Mouse (Mus musculus): ENCODE measurements around the gene Rbfox1.

The Rbfox1 gene

DNA sequence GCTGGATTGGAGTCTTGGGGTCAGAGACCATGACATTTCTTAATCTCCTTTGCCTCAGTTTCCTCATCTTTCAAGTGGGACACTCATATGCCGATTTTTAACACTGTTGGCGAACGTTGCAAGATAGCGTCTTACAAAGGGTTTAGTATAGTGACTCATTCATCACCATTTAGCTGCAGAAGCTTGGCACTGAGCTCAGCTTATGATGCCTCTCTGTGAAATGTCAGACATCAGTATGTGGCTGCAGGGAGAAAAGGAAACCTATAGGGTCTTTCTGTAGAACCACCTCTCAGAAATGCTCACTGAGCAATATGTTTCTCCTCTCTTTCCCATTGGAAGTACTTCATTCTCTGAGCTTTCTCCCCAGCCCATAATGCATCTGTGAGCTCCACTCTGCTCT is 356.2 kb downstream of the Rbfox1 start:
- no peak for DNase-seq

DNA sequence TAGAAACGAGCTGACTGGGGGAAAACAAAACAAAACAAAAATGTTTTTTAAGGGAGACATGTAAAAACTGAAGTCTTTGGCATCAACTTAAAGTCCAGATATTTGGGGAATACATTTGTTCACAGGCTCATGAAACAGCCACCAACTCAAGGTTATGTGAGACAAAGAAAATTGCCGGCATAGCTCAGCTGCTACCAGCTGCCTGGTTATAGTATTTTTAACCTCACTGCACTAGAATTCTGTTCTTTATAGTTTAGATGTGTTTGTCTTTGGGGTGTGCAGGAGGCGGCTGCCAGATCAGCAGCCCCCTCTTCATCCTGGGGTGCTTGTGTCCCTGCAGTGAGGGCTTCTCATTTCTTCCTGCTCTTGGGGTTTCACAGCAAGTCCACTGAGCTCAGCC is 357.3 kb downstream of the Rbfox1 start:
- no peak for DNase-seq

DNA sequence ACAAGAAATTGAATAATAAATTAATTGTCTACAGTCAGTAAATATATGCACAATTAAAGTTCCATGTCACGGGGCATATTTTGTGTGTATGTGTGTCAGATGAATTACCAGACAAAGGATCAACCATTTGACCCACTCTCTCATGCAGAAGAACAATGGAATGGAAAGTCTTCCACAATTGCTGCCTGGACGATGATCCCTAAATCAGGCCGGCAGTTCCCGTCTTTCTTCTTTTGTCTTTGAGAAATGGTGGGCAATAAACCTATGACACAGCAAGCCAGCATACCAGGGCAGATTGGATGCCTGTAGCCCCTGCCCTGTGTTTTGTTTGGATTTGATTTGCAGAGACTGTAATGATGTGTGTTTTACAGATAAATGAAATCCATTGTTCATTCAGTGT is 362.4 kb downstream of the Rbfox1 start:
- no peak for DNase-seq

DNA sequence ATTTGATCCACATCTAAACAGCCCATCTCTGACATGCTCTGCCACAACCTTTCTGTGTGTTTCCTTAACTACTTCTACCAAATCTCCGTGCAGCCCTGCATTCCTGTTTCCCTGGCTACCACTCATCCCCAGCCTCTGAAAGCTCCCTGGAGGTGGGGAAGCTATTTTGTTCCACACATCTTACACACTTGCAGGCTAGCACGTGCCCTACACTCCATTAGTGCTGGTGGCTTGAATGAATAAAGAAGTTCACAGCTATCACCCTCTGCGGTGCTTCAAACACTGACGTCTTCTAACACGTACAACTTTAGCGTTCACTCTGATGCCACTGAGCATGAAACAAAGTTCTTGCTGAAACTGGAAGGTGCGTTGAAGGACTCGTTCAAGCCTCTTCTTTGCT is 379.4 kb downstream of the Rbfox1 start:
- no peak for DNase-seq

DNA sequence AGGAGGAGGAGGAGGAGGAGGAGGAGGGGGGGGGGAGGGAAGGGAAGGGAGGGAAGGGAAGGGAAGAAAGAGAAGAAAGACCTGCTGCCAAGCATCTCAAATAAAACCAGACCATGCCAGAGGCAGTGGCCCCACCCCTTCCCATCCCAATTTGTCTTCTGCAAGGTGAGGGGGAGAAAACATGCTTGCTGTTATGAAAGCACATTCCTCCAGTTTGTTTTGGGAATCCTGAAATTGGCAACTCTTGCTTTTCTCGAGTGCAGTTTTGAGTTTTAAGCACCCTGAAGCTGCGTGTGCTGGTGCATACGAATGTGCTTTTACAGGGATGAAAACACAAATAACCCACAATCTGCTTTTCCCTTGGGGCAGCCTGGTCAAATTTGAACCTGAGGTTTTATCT is 380.5 kb downstream of the Rbfox1 start:
- DNase-seq: no peak

DNA sequence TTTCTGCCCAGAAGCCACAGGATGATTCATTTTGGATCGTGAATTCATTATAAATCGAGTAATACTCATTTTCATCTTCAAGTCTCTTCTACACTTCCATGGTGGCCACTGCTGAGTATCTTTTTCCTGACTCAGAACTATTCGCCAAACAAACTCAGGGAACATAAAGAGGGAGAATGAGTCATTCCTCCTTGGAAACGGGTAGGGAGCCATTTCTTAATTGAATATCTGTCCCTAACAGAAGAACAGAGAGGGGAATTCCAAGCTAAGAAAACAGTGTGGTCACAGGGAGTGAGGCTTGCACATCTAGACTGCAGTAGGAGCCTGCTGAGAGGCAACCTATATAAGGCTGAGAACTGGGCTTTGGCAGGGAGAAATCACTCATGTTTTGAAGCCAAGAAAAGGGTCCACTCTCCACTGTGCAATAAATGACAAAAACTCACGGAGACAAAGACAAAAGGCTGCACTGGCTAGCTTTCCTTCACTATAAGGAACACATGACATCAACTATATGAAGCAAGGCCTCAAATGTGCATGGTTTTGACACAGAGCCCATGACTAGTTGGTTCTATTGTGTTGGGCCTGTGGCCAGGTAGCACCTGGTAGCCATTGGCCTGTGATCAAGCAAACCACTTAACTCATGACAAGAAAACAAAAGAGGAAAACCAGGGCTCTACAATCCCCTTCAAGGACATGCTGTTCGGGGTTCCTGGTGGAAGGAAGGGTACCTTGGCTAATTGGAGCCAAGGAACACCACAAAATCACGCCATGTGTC is 386.6 kb downstream of the Rbfox1 start:
- no peak for DNase-seq

DNA sequence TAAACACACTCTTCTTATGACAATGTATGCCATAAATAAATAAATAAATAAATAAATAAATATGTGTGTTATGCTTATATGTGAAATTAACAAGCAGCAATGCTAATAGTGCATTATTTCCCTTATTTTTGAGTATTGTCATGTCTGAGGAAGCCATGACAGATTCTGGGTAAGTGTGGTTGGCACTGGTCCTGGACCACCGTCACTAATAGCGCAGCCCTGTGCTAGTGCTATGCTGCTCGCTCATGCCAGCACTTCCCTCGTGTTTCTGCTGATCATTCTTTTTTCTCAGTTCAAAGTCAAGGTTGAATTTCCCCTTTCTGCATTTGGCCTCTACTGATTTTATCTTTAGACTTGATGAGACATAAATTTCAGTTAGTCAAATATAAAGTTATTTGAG is 398.3 kb downstream of the Rbfox1 start:
- DNase-seq: no peak

DNA sequence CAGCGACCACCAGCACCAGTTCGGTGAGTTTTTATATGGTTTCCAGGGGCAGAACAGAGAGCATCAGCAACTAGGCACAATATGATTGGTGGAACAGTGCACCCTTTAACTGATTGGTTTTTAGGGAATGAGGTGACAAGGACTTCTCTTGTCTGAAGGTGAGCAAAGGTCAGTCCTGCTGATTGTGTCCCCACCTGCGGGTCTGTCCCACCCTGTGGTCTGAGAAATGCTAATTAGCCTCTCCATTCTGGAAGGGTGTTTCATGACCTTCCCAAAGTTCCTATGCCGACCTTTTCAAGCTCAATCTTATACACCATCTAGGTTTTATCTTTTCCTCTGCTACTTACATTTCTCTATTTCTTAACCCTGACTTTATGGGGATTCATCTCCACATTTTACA is 399.2 kb downstream of the Rbfox1 start:
- DNase-seq: no peak

DNA sequence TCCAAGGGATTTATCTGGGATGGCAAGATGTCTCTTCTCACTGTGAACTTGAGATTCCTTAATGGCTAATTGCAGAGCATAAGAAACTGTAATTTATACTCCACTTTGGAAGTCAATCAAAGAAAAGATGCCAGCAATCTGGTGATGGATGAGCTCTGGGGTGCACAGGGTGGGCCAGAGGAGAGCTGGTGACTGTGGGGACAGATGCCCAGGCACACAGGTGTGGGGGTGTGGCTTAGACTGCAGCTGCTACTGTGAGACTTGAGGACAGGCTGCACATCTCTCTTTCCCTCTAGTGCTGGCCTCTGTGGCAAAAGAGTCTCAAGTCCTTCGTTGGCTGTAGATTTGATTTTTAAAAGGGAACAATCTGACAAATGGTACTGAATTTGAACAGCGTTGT is 402.5 kb downstream of the Rbfox1 start:
- no peak for DNase-seq

DNA sequence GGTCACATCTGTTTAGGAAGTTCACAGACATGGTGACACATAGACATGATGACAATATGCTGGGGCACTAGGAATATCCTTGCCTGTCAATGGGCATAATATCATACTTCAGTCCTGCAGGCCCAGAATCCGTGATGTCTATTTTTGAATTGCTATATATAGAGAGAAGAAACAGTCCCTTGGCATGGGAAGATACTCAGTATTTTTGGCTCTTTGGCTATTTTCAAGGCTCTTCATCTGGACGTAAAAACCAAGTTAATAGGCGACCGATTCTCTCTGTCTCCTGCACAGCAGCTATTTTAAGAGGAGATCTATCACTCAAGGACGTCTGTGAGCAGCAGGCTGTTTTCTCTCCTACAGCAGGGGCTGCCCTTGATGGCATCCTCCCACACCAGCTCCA is 415.0 kb downstream of the Rbfox1 start:
- DNase-seq: no peak

DNA sequence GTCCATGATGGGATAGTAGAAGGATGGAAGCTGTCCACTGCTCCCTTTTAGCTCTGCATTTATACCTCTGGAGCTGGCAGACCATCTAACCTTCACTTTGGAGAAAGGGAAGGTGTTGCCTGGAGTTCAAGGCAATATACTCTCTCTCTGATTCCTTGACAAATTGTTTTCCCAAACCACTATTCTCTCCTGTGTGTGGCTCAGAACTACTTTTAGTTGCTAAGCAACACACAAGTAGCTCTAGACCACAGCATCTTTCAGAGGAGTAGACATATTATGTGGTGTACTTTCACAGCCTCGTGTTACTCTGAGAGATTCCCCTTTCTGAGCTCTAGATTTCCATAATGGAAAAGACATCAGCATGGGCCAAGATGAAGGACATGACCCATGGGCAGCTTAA is 417.9 kb downstream of the Rbfox1 start:
- no peak for DNase-seq

DNA sequence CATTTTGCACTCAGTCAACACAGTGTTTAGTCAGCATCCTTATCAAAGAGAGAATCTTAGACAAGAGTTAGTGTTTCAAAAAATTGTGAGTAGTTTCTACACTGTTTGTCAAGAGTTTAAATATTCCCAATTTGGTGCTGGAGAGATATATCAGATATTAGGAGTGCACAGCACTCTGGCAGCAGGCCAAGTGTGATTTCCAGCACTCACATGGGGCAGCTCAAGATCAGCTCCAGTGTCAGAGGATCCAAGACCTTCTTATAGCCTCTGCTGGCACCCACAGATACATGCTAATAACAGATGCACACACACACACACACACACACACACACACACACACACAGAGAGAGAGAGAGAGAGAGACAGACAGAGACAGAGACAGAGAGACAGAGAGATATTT is 424.8 kb downstream of the Rbfox1 start:
- DNase-seq: no peak

DNA sequence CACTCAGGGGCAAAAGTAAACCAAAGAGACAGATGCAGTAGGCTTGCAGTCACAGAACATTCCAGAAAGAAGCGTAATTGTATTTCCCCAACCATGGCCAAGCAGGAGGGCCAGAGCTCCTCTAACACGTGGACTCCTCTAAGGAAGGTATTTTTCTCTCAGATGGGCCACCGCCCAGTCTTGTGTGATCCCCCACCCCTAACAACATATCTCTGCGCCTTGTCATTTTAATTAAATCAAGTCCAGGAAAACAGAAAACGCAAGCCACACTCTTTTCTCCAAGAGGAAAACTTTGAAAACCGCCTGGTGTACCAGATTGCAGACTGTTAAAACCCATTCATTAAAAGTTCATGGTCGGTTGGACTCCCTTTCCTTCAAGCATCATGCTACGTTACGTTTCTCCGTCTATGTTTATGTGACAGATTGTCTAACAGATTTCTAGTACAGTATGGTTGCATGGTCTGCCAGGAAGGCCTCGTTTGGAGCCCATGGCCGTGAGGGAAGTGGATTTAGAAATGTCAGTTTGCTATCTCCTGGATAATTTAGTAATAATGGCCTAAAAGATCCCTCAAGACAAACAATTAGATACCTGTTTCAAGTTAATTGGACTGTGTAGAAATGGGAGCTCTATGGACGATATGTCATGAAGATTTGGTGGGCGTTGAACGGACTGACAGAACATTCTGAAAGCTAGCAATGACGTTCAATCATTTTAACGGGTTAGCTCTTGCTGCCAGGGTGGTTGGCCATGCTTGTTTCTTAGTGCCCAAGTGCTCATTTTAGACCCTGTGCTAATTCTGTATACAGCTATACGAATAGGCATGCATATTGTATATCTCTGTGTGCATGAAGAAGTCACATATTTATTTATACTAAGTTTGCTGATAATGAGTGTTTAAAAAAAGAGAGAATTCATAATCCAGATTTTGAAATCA is 425.9 kb downstream of the Rbfox1 start:
- no peak for DNase-seq

DNA sequence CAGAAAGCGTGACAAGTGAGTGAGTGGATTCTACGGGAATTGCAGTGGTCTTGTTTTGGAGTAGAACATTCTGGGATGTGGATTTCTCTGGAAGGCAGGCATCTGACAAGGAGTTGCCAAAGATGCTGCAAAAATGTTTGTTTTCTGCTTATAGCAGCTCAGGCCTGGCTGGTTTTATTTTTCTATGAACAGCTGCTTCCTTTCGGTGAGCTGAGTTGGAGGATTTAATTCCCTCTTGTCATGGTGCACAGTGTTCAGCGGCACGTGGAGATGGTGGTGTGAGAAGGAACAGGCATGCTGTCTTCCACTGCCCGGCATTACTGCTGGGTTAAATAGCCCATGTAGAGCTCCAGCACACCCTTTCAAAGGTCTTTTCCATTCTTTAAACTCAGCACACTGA is 428.5 kb downstream of the Rbfox1 start:
- no peak for DNase-seq

DNA sequence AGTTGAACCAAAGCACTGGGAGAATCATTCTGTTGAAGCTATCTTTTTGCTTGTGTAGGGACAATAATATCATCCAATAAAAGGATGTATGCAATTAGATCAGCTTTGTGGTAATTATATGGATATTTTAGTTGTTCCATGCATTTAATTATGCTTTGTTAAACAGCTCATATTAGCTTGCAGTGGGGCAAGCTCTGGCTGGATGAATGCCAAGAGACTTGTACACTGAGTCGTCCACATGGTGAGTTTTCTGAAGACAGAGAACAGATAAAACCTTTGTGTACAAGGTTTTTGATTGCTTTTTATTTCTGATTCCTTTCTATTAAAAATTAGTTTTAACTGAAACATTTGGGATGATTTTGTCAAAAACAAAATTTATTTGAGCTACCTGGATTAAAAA is 439.7 kb downstream of the Rbfox1 start:
- no peak for DNase-seq

DNA sequence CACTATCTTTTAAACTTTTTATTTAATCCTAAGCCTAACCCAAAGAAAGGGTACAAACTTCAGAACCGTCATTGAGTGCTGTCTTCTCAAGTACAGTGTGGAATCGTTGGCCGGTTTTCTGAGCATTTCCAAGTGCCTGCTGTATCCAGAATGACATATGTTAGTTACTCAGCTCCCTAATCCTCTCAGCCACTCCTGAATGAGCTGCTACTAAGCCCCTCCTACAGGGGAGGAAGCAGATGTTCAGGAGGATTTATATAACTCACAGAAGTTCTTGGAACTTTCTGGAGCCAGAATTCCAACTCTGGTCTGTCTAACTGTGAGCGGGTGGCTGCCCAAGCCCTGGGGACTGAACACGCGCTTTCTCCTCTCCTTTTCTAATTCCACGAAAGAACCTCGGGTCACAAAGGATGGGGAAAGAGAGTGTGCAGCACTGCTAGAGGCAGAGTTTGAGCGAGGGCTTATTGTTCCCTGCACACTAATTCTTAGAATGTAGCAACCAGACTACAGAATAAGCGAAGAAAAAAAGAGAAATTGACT is 446.3 kb downstream of the Rbfox1 start:
- no peak for DNase-seq

DNA sequence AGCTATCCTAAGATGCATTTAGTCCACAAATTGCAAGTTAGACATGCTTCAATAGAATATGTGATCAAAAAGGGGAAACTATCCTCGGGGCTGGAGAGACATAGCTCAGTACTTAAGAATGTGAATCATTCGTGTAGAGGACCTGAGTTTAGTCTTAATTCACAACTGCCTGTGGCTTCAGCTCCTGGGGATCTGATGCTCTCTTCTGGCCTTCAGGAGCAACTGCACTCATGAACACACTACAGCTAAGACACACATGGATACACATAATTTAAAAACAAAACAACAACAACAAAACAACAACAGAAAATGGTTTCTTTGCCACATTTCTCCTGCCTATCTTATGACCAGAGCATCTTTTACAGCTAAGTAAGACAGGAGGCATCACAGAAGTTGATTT is 448.1 kb downstream of the Rbfox1 start:
- DNase-seq: no peak

DNA sequence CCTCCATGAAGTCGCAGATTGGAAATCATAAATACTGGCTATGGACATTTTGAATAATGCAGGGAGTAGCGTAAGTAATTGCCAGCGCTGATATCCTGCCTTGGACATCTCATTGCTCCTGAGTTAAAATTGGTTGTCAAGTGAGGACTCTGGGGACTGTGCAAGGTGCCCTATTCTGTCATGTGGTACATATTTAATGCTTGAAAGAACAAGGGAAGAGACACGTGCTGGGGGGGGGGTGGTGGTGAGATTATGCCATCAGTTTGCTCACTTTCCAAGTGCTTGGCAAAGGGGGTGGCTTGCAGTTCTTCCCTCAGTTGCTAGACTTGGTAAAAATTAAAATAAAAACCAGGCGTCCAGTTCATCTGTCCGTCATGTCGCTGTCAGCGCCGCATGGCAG is 462.9 kb downstream of the Rbfox1 start:
- no peak for DNase-seq

DNA sequence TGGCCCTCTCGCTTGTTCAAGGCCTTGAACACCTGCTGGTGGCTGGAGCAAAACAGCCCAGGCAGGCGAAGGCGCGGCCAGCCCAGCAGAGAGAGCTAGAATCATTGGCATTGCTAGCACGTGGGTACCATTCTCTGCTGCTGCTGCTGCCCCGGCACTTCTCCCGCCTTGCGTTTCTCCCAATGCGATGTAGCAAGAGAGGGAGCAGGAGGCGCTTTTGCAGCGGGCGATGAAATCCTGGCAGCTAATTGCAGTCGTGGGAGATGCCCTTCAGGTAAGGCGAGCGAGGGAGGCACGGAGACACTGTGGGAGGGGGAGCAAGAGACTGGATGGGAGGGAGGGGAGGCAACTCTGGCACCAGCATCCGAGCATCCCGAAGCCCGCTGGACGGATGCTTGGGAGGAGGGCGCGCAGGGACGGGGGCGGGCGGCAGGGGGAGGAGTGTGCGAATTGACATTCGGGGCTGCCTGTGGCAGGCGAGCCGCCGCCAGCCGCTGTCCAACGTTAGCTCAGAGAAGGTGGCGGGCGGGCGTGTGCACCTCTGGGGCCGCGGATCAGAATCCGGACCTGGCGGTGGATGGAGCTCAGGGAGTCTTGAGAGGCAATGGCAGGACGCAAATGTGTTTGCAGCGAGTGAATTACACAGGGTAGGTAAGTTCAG is 463.6 kb downstream of the Rbfox1 start:
- peak; percentile 67 for DNase-seq

DNA sequence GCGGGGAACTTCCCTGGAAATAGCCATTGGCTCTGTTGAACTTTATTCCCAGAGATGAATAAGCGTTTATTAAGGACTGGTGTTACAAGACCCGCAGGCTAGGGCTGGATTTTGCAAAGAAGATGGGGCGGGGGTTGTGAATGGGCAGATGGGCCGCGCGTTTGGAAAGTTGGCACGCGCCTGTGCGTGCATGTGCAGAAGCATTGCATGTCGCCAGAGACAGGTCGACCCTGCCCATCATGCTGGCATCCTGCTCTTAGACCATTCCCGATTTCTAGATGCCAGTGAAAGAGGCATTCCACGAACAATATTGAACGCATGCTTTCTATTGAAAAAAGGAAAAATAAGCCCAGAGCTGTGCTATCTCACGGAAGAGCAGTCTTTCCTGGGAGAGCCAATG is 464.2 kb downstream of the Rbfox1 start:
- DNase-seq: peak; percentile 35

DNA sequence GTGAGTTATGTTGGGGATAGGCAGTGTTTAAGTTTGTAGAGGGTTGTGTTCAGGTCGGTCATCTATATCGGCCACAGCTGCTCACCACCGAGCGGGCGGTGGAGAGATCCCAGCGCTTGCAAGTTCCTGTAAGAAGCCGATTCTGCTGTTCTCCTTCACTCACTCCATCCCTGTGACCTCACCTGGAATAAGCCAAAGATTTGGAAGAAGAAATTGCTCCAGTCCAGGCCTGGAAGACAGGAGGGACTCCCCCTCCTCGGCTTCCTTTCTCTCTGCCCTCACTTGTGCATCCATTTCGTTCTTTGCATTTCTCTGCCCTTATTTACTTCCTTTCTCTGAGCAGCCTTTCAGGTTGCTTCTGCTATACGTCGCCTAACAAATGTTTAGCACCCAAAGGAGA is 465.1 kb downstream of the Rbfox1 start:
- DNase-seq: no peak

DNA sequence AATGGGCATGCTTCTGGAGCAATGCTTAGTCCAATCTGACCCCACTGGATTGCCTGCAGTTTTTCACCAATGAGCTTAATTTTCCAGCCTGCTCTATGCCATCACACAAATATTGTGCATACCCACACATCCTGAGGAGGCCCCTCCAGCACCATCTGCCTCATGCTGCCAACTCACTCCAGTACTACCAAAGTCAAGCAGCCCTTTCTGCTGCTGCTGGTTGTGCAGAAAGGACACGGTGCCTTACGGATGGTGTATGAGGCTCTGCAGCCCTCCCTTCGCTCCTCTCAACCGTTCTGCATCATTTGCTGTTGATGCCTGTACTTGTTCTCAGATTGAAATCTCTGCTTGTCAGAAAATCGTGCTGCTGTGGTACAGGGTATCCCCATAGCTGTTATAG is 468.0 kb downstream of the Rbfox1 start:
- no peak for DNase-seq

DNA sequence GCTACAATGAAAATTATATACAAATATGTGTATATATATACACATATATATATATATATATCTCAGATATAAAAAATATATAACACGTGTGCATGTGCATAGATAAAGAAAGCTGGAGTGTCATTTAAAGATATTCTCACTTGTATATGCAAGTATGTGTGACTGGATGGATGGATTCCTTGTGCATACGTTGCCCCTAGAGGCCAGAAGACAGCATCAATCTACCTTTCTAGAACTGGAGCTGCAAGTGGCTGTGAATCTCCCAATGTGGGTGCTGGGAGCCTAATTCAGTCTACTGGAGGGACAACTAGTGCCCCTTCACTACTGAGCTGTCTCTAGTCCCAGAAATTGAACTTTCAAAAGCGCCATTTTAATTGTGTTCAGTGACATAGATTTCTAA is 471.8 kb downstream of the Rbfox1 start:
- DNase-seq: no peak

DNA sequence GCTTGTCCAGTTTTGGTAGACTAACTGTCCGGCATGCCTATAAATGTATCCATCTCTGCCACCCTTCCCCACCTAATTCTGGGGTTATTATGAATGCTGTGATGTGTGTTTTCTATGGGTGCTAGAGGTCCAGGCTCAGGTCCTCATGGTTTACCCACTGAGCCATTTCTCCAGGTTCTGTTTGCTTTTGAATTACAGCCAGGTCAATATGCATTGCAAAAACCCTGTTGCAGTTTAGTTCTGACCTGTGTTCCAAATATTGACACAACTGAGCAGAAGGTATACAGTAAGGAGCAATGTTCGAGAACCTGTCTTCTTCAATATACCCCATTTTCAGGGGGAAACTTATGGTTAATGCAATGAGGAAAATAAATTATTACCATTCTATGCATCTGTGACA is 480.6 kb downstream of the Rbfox1 start:
- DNase-seq: no peak
